Mouse (Mus musculus): ENCODE measurements around the gene Tnfrsf13b. TPM values are rescaled to one million over a fixed set of nuclear protein-coding genes. Genes with fewer than 3 reads are reported as not detected.

Tnfrsf13b gene
- total and polyA plus RNA-seq, 3 experiments = 260 to 356 (median 338) TPM

DNA sequence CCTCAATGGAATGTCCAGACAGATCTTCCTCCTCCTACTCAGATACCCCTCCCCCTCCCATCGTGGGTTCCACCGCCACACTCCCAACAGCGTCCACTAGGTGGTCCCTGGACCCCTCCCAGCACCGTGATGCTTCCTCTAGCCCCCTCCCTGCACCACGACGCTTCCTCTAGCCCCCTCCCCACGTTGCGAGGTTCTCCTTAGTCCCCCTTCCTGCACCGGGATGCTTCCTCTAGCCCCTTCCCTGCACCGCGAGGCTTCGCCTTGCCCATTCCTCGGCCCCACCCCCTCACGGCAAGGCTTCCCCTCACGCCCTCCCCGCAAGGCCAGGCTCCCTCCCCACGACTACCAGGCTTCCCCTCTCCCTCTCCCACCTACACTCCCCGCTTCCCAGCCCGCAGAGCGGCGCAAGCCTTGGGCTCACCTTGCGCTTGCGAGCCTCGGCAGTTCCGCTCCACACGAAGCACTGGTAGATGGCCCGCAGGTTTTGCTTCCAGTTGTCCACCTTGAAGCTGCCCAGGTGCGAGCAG lies 47.8 kb downstream of the Tnfrsf13b start (continued):
- 0 out of 2 replicates have a peak, but pooled peaks have one; percentile 18 for TF ChIP-seq UBTF (IDR thresholded peaks at IDR 0.05; ENCODE audit: low read depth, low read length)
- TF ChIP-seq TBP (conservative IDR thresholded peaks at IDR 0.05; ENCODE audit: low read depth, low read length) = no peak
- no peak for TF ChIP-seq MAX (IDR thresholded peaks at IDR 0.05; ENCODE audit: low read length)
- no peak for TF ChIP-seq JUN (IDR thresholded peaks at IDR 0.05; ENCODE audit: insufficient read depth, low read depth, low read length)
- TF ChIP-seq RAD21 (IDR thresholded peaks at IDR 0.05; ENCODE audit: low read depth, low read length) = no peak
- no peak for TF ChIP-seq ZNF384 (IDR thresholded peaks at IDR 0.05; ENCODE audit: low read depth, low read length)
- TF ChIP-seq ZMIZ1 (IDR thresholded peaks at IDR 0.05; ENCODE audit: low read depth, low read length) = no peak
- TF ChIP-seq USF2 (conservative IDR thresholded peaks at IDR 0.05; ENCODE audit: low read depth, low read length) = no peak
- TF ChIP-seq MAFK (IDR thresholded peaks at IDR 0.05; ENCODE audit: insufficient replicate concordance, low read length) = no peak
- TF ChIP-seq ZKSCAN1 (IDR thresholded peaks at IDR 0.05; ENCODE audit: borderline replicate concordance, low read depth, low read length) = no peak
- no peak for TF ChIP-seq MEF2A (IDR thresholded peaks at IDR 0.05; ENCODE audit: borderline replicate concordance, low read depth, low read length)
- no peak for TF ChIP-seq KAT2A (IDR thresholded peaks at IDR 0.05; ENCODE audit: insufficient replicate concordance, low read length)
- TF ChIP-seq POLR2AphosphoS2 (IDR thresholded peaks at IDR 0.05; ENCODE audit: low read depth, low read length) = no peak; the same call in 1 of the 2 replicates
- no peak; the same call in 1 of the 2 replicates for TF ChIP-seq CHD1 (IDR thresholded peaks at IDR 0.05; ENCODE audit: low read depth, low read length)
- TF ChIP-seq USF1 (IDR thresholded peaks at IDR 0.05; ENCODE audit: low read depth, low read length) = no peak
- TF ChIP-seq MAZ (IDR thresholded peaks at IDR 0.05; ENCODE audit: low read depth, low read length) = 0 out of 2 replicates have a peak, but pooled peaks have one; percentile 72
- no peak for TF ChIP-seq HCFC1 (IDR thresholded peaks at IDR 0.05; ENCODE audit: low read depth, low read length)
- no peak for TF ChIP-seq E2F4 (IDR thresholded peaks at IDR 0.05; ENCODE audit: insufficient replicate concordance, low read depth, low read length)

GRCm38 (mm10) chr11:61174821-61175658 lies 48.5 kb downstream of the Tnfrsf13b start, which contains the start of gene Usp22:
Usp22 (minus strand) TSS chr11:61175055.
- H3K4me3 ChIP-seq (replicated peaks in 1 of 3; ENCODE audit: low read depth in 2 of 3, low read length in 2 of 3, poor library complexity in 1 of 3) = peak within 1 kb of the TSS; percentile 92 to 97 (median 96)
- H3K4me2 ChIP-seq (ENCODE audit: insufficient read depth, low read depth, poor library complexity, severe bottlenecking) = peak within 1 kb of the TSS; percentile 91
- peaks cover 0 to 22% of the 10 kb centered on the region in 2 experiments for H3K36me3 ChIP-seq (replicated peaks in 1 of 2; ENCODE audit: control insufficient read depth in 1 of 2, insufficient read depth in 1 of 2, low read length in 1 of 2)
- H3K9me3 ChIP-seq (replicated peaks; ENCODE audit: low read length) = no peaks in the 10 kb centered on the region
- dilution Hi-C loops (cut with MboI; ENCODE audit: extremely low pct_ligation_motif_present, extremely low pct_unique_long_range_greater_than_20kb, low sequenced_read_pairs) (no loop called here), in situ Hi-C loops (cut with MboI; ENCODE audit: low pct_ligation_motif_present, low pct_unique_long_range_greater_than_20kb, low sequenced_read_pairs) (no loop called here)
- H3K27me3 ChIP-seq (replicated peaks) = no peaks in the 10 kb centered on the region
- H3K79me2 ChIP-seq (replicated peaks; ENCODE audit: control insufficient read depth, extremely low read depth, insufficient read depth, poor library complexity, severe bottlenecking) = peaks cover 36% of the 10 kb centered on the region
- DNase-seq (ENCODE audit: extremely low read depth) = peak; percentile 100
- H3K4me1 ChIP-seq (ENCODE audit: control insufficient read depth in 1 of 2, insufficient read depth in 2 of 2) = peaks cover 9 to 43% of the 10 kb centered on the region in 2 experiments
- peak within 1 kb of the TSS; percentile 63 for H3K27ac ChIP-seq (ENCODE audit: insufficient read depth, low read depth)
- H3K9ac ChIP-seq (ENCODE audit: insufficient read depth, low read depth) = peak within 1 kb of the TSS; percentile 75
- TF ChIP-seq ZKSCAN1 (IDR thresholded peaks at IDR 0.05; ENCODE audit: borderline replicate concordance, low read depth, low read length) (no peak), ZC3H11A (IDR thresholded peaks at IDR 0.05; ENCODE audit: low read depth, low read length) (no peak), MEF2A (IDR thresholded peaks at IDR 0.05; ENCODE audit: borderline replicate concordance, low read depth, low read length) (peak; percentile 47; the same call in 1 of the 2 replicates), MAFK (IDR thresholded peaks at IDR 0.05; ENCODE audit: insufficient replicate concordance, low read length) (no peak), HCFC1 (IDR thresholded peaks at IDR 0.05; ENCODE audit: low read depth, low read length) (peak; percentile 54), BHLHE40 (IDR thresholded peaks at IDR 0.05; ENCODE audit: low read depth, low read length) (peak; percentile 79), MXI1 (IDR thresholded peaks at IDR 0.05; ENCODE audit: low read depth, low read length) (peak; percentile 89; the same call in 1 of the 2 replicates), RCOR1 (conservative IDR thresholded peaks at IDR 0.05; ENCODE audit: low read depth, low read length) (no peak), CHD2 (IDR thresholded peaks at IDR 0.05; ENCODE audit: low read length) (peak; percentile 87), RAD21 (IDR thresholded peaks at IDR 0.05; ENCODE audit: low read depth, low read length) (no peak), ZNF384 (IDR thresholded peaks at IDR 0.05; ENCODE audit: low read depth, low read length) (no peak), JUND (conservative IDR thresholded peaks at IDR 0.05; ENCODE audit: low read depth, low read length) (no peak; the same call in 1 of the 2 replicates), ZMIZ1 (IDR thresholded peaks at IDR 0.05; ENCODE audit: low read depth, low read length) (peak; percentile 71), USF2 (conservative IDR thresholded peaks at IDR 0.05; ENCODE audit: low read depth, low read length) (no peak), POLR2A (IDR thresholded peaks at IDR 0.05; ENCODE audit: low read depth, low read length) (peak; percentile 84), SMC3 (IDR thresholded peaks at IDR 0.05; ENCODE audit: low read depth, low read length) (no peak; the same call in 1 of the 2 replicates), UBTF (IDR thresholded peaks at IDR 0.05; ENCODE audit: low read depth, low read length) (no peak), TBP (conservative IDR thresholded peaks at IDR 0.05; ENCODE audit: low read depth, low read length) (0 out of 2 replicates have a peak, but pooled peaks have one; percentile 71), EP300 (IDR thresholded peaks at IDR 0.05; ENCODE audit: low read length) (no peak), USF1 (IDR thresholded peaks at IDR 0.05; ENCODE audit: low read depth, low read length) (no peak), E2F4 (IDR thresholded peaks at IDR 0.05; ENCODE audit: insufficient replicate concordance, low read depth, low read length) (no peak), ELF1 (IDR thresholded peaks at IDR 0.05; ENCODE audit: low read depth, low read length) (peak; percentile 31; the same call in 1 of the 2 replicates), PAX5 (IDR thresholded peaks at IDR 0.05; ENCODE audit: low read length) (no peak), ETS1 (conservative IDR thresholded peaks at IDR 0.05; ENCODE audit: low read depth, low read length) (no peak; the same call in 1 of the 2 replicates), CTCF (conservative IDR thresholded peaks at IDR 0.05 in 1 of 2, IDR thresholded peaks at IDR 0.05 in 1 of 2; ENCODE audit: low read depth in 2 of 2, low read length in 2 of 2) (no peak), NRF1 (IDR thresholded peaks at IDR 0.05; ENCODE audit: low read depth, low read length) (peak; percentile 90)
